ENCODE assay signal across 8 mouse cellular contexts in the genomic region with DNA sequence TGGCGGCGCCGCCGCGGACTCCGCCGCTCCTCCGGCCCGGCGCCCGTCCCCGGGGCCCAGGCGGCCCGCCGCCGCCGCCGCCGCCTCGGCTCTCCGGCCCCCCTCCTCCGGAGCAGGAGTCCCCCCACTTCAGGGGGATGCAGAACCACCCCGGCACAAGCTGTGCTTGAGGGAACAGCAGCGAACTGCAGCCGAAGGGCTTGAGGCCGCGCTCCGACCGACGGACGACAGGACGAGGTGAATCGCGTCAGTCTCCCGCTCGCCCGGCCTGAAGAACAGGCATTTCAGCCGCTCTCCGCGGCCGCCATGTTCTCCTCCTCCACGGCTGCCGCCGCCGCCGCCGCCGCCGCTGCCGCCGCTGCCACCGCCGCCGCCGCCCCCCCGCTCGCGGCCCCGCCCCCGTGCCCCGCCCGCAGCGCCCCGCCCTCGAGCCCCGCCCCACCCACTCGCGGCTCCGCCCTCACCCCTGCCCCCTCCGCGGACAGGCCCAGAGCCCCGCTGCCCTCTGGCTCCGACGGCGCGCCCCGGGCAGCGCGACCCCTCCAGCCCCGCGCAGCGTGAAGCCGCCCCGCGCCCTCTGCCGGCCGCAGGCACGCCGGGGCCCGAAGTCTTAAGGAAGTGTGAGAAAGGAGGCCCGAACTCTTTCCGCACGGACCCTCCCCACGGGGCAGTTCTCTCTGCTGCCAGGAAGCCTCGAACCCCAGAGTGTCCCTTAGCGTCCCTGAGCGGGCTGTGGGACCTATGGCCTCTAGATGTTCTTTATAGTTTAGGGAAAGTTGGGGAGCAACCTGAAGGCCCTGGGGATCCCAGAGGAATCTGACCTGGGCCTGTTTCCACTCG. TPM values are rescaled to one million over a fixed set of nuclear protein-coding genes. Genes with fewer than 3 reads are reported as not detected.
DNase-seq lines count a peak whose midpoint lies in the region; ATAC-seq and TF ChIP-seq lines count a peak whose summit lies in the region.

A gene (minus strand): TSS at position 351 of the 840 bp plus-strand sequence.

- peak; percentile 63 for DNase-seq in T-cell, adult 2 months (ENCODE audit: low spot score)
- DNase-seq in cerebellum, postnatal 36 days = peak; percentile 69 to 73
- peak; percentile 73 for DNase-seq in gastrocnemius, adult 18-20 months (ENCODE audit: low spot score)
- peak; percentile 64 to 69 for DNase-seq in left cerebral cortex, adult 2 months (ENCODE audit: extremely low spot score in 1 of 2, low spot score in 2 of 2)
- peak; percentile 67 for DNase-seq in right cerebral cortex, adult 18-20 months
- peak; percentile 32 for DNase-seq in urinary bladder, postnatal 10 days (ENCODE audit: low spot score)

- intact Hi-C loops in left cerebral cortex, adult 2 months (cut with DNase I) = loop anchor here (2.0 to 10.0 kb wide), 5 partner anchors 24 to 242 kb away; a partner anchor contains a TSS

- no peaks in the 10 kb centered on the region for H3K9me3 ChIP-seq in hindbrain, embryonic 15.5 days

- H3K27me3 ChIP-seq in hindbrain, embryonic 15.5 days = no peaks in the 10 kb centered on the region

- under 1% methylated on average over 53 of the region's 98 CpGs for WGBS in hindbrain, embryonic 15.5 days

- peak within 1 kb of the TSS; percentile 97 for H3K27ac ChIP-seq in hindbrain, embryonic 15.5 days (replicated peaks)
- peak within 1 kb of the TSS; percentile 98 for H3K27ac ChIP-seq in left cerebral cortex, adult 2 months

- peak within 1 kb of the TSS; percentile 75 for H3K4me3 ChIP-seq in hindbrain, embryonic 15.5 days
- peak within 1 kb of the TSS; percentile 92 for H3K4me3 ChIP-seq in left cerebral cortex, adult 2 months

- TF ChIP-seq CTCF in left cerebral cortex, adult 2 months (IDR thresholded peaks at IDR 0.05) = peak; percentile 51

- peak within 1 kb of the TSS; percentile 97 for H3K9ac ChIP-seq in hindbrain, embryonic 15.5 days

- peak within 1 kb of the TSS; percentile 77 for H3K4me2 ChIP-seq in hindbrain, embryonic 15.5 days

- H3K4me1 ChIP-seq in hindbrain, embryonic 15.5 days (replicated peaks) = peaks cover 31% of the 10 kb centered on the region

- no peaks in the 10 kb centered on the region for H3K36me3 ChIP-seq in hindbrain, embryonic 15.5 days

- peak; percentile 85 for ATAC-seq in hindbrain, embryonic 15.5 days (ENCODE audit: low FRiP score, low read depth)
- peak; percentile 90 for ATAC-seq in megakaryocyte, adult 5-6 weeks (ENCODE audit: poor library complexity, severe bottlenecking)

RNA-seq across cellular contexts. Expression of the gene that starts here (rescaled TPM):
- total RNA-seq in gastrocnemius, adult 18-20 months (2021) = 10 to 100 TPM; 23.9 to 27.7 TPM
- polyA plus RNA-seq in hindbrain, embryonic 15.5 days (2015; fragmentation: Nextera tagmentation; extraction: Ambion mirVana) = 14.1 and 16.8 TPM in 2 replicates
- 100 to 1,000 TPM; 109 to 115 TPM for total RNA-seq in left cerebral cortex, adult 2 months (2021)
- 71.5 and 74.4 TPM in 2 replicates for total RNA-seq in megakaryocyte, adult 5-6 weeks (2015)
- total RNA-seq in megakaryocyte, adult 5-6 weeks (2017) = 28.4 and 61.9 TPM in 2 replicates

Comparison
In these comparisons a context has a peak if more than half of its experiments do, and no peak if none do; other contexts are left out.
1. Peak in every context shown above with its lines: DNase-seq, ATAC-seq, H3K4me3 ChIP-seq and H3K27ac ChIP-seq.